Mouse (Mus musculus) forebrain, embryonic 10.5 days (tissue): ENCODE results near the gene Apaf1. TPM values are rescaled to one million over a fixed set of nuclear protein-coding genes. Genes with fewer than 3 reads are reported as not detected.

ENCODE experiments used
- DNase-seq: peaks from one replicate; pipeline ENCODE4 v3.0.0-alpha.2; 2017; ENCODE audit warnings: low spot score; ENCODE audit errors: extremely low spot score
- H3K27ac ChIP-seq: fragments of 300-500 bp; sonication (generic); 2 replicates; pipeline ENCODE4 v1.5.1; 2016; ENCODE audit warnings: mild to moderate bottlenecking
- H3K27me3 ChIP-seq: fragments of 300-500 bp; sonication (generic); 2 replicates; pipeline ENCODE4 v1.6.1; 2016; ENCODE audit warnings: mild to moderate bottlenecking; ENCODE audit not compliant: poor library complexity, severe bottlenecking
- H3K36me3 ChIP-seq: fragments of 300-500 bp; sonication (generic); replicated peaks from 2 replicates; pipeline ENCODE4 v1.6.1; 2016; ENCODE audit warnings: mild to moderate bottlenecking, moderate library complexity
- H3K4me1 ChIP-seq: fragments of 300-500 bp; sonication (generic); 2 replicates; pipeline ENCODE4 v1.6.1; 2016
- H3K4me3 ChIP-seq: fragments of 300-500 bp; sonication (generic); 2 replicates; pipeline ENCODE4 v1.5.1; 2016; ENCODE audit warnings: mild to moderate bottlenecking, moderate library complexity
- H3K9me3 ChIP-seq: fragments of 300-500 bp; sonication (generic); 2 replicates; pipeline ENCODE4 v1.6.1; 2016; ENCODE audit warnings: mild to moderate bottlenecking, moderate library complexity
- WGBS: fragments of 180-500 bp; shearing (Covaris S2); methylation state at CpG from one replicate; pipeline ENCODE4 v1.1.7; 2016; 5-methylcytosine and 5-hydroxymethylcytosine counted together
- polyA plus RNA-seq: library from polyadenylated mRNA; unstranded; fragments of >200 nt; fragmentation: Nextera tagmentation; extraction: Ambion mirVana; gene quantifications from 2 replicates; pipeline ENCODE4 v1.2.1, GENCODE M21; 2016

Apaf1 gene
- 20.0 and 20.6 TPM in 2 replicates for polyA plus RNA-seq

GRCm38 (mm10) chr10:91082550-91083392 is at the start of gene Apaf1, which contains the start of gene Ikbip:
Gene Apaf1 (minus strand): TSS chr10:91082770.
Gene Ikbip (plus strand): TSS chr10:91082940.
- DNase-seq, result peak; percentile 99
- peak within 1 kb of the TSS; percentile 90 for H3K4me3 ChIP-seq
- H3K4me1 ChIP-seq, result peaks cover 20% of the 10 kb centered on the region
- under 1% methylated on average over 85 of the region's 87 CpGs for WGBS
- H3K9me3 ChIP-seq, result no peaks in the 10 kb centered on the region
- H3K36me3 ChIP-seq, result peaks cover 15% of the 10 kb centered on the region
- H3K27me3 ChIP-seq, result no peaks in the 10 kb centered on the region
- H3K27ac ChIP-seq, result peak within 1 kb of the TSS; percentile 93

DNA sequence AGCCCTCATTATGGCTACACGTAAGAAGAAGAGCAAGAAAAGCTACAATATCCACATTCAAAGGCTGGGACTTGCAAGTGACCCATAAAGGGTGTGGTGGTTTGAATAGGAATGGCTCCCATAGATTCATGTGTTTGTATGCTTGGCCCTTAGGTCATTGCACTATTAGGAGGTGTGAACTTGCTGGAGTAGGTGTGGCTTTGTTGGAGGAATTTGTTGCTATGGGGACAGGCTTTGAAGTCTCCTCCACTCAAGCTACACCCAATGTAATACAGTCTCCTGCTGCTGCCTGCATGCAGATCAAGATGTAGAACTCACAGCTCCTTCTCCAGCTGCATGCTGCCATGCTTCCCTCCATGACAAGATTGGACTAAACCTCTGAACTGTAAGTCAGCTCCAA is 49.0 kb upstream of the Apaf1 start:
- peaks cover 9% of the 10 kb centered on the region for H3K4me1 ChIP-seq
- H3K4me3 ChIP-seq, result no peak overlapping the region
- H3K36me3 ChIP-seq, result no peaks in the 10 kb centered on the region
- H3K27me3 ChIP-seq, result no peaks in the 10 kb centered on the region
- 86% methylated on average over 1 of the region's 1 CpGs for WGBS
- no peak for DNase-seq
- H3K27ac ChIP-seq, result no peak overlapping the region
- no peaks in the 10 kb centered on the region for H3K9me3 ChIP-seq

- no peaks in the 10 kb centered on the region for H3K36me3 ChIP-seq
- DNase-seq, result no peak
- H3K27ac ChIP-seq, result no peak overlapping the region
- WGBS, result 89% methylated on average over 3 of the region's 3 CpGs
- H3K4me3 ChIP-seq, result no peak overlapping the region
- no peaks in the 10 kb centered on the region for H3K9me3 ChIP-seq
- H3K4me1 ChIP-seq, result peaks cover 7% of the 10 kb centered on the region
- no peaks in the 10 kb centered on the region for H3K27me3 ChIP-seq
These were observed 48.2 kb upstream of the Apaf1 start for GRCm38 (mm10) chr10:91130792-91131191.

- H3K36me3 ChIP-seq, result no peaks in the 10 kb centered on the region
- no peaks in the 10 kb centered on the region for H3K27me3 ChIP-seq
- H3K4me1 ChIP-seq, result no peaks in the 10 kb centered on the region; the same call in 1 of the 2 replicates
- WGBS, result 86% methylated on average over 1 of the region's 1 CpGs
- no peak overlapping the region for H3K27ac ChIP-seq
- H3K4me3 ChIP-seq, result no peak overlapping the region
- H3K9me3 ChIP-seq, result no peaks in the 10 kb centered on the region
- DNase-seq, result no peak
These were observed 46.1 kb upstream of the Apaf1 start for GRCm38 (mm10) chr10:91128551-91129160.

DNA sequence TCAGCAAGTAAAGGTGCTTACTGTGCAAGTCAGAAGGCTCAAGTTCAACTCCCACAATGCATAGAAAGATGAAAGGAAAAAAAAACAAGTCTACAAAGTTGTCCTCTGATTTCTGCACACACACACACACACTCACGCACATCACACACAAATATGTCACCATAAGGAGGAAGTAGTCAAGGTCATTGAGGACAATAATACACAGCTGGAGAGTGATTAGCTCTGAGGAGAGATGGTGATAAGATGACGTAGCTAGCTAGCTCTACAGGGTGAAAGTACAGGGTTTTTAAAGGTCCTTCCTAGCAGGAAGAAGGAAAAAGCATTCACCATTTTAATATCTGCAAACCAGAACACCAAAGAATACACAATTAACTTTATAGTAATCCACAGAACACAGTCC is 44.8 kb upstream of the Apaf1 start:
- Histone ChIP-seq H3K27me3 (no peaks in the 10 kb centered on the region), H3K36me3 (peaks cover under 1% of the 10 kb centered on the region; the same call in 1 of the 2 replicates), H3K4me1 (peaks cover 6% of the 10 kb centered on the region), H3K27ac (no peak overlapping the region), H3K4me3 (no peak overlapping the region), H3K9me3 (no peaks in the 10 kb centered on the region)
- WGBS, result 86% methylated on average over 2 of the region's 2 CpGs
- DNase-seq, result no peak

GRCm38 (mm10) chr10:91126618-91127355 is 44.2 kb upstream of the Apaf1 start:
- H3K4me1 ChIP-seq, result peaks cover 12% of the 10 kb centered on the region
- WGBS, result 85% methylated on average over 10 of the region's 10 CpGs
- no peak overlapping the region for H3K4me3 ChIP-seq
- DNase-seq, result no peak
- no peak overlapping the region for H3K27ac ChIP-seq
- no peaks in the 10 kb centered on the region for H3K9me3 ChIP-seq
- no peaks in the 10 kb centered on the region for H3K27me3 ChIP-seq
- H3K36me3 ChIP-seq, result peaks cover 6% of the 10 kb centered on the region

DNA sequence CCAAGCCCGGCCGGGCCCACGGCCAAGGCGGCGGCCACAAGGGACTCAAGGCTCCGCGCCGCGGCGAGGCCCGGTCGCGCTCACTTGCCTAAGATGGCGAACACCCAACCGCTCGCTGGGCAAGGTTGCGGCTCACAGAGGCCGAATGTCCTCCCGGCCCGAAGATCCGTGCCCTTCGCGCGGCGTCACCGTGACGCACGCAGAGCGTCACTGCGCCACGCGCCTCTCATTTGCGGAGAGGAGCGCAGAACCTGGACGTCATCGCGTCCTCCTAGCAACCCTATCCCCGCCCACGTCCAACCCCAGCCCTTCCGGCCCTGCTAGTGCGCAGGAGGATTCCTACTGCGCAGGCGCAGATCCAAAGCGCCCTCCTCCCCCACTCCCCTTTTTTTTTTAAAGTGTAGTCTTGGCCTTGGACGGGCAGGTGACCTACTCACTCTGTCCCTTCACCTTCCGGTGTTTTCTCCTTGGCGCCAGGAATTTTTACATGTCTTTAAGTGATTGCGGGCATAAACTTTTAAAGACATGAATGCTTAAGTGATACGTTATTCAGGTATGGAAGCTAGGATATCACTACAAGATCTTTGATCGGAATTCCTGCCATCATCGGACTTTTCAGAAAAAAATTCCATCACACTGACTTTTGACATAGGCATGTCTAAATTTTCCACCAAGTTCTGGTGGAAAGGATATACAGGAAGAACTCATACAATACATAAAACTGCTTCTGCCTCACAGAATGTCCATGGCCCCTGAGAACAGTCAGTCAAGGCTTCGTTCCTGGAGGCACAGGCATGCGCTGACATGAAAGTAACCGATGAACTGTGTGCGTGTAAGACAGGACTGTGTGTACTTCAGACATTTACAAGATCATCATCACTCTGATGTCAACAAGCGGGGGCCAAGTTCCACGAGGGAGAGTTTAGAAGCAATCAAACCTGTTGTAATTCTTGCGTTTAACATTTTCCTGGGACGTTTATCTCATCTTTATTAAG is 41.6 kb upstream of the Apaf1 start, which contains the start of gene Slc25a3:
Gene Slc25a3 (minus strand): TSS at position 232 of the 995 bp plus-strand sequence.
- Histone ChIP-seq H3K4me1 (peaks cover 15% of the 10 kb centered on the region), H3K4me3 (peak within 1 kb of the TSS; percentile 100), H3K27me3 (no peaks in the 10 kb centered on the region), H3K9me3 (no peaks in the 10 kb centered on the region), H3K36me3 (peaks cover 33% of the 10 kb centered on the region), H3K27ac (peak within 1 kb of the TSS; percentile 95)
- 15% methylated on average over 59 of the region's 59 CpGs for WGBS
- DNase-seq, result peak; percentile 97

DNA sequence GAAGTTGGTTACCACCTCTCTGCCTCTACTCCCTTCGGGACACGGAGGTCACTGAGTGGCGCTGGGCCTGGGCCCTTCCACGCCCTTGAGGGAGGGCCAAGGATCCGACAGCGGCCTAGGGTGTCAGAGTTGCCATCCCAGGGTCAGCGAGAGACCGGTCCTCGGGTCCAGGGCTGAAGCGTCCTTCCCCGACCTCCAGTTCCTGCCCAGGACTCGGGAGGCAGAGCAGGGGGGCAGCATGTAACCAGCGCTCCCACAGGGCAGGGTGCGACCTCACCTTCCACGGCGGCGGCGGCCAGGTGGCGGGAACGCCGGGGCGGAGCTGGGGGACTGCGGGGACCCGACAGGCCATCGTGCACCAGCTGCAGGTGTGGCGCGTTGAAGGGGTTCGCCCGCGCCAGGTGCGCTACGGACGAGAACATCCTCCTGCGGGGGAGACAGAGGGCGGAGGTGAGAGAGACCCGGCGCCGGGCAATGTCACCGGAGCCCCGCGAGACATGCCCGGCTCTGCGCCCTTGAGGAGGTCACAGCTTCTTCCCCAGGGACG is 40.8 kb upstream of the Apaf1 start:
- Histone ChIP-seq H3K9me3 (no peaks in the 10 kb centered on the region), H3K4me1 (peaks cover 15% of the 10 kb centered on the region), H3K4me3 (peak overlapping the region; percentile 100), H3K36me3 (peaks cover 41% of the 10 kb centered on the region), H3K27ac (peak overlapping the region; percentile 95), H3K27me3 (no peaks in the 10 kb centered on the region)
- WGBS, result 0% methylated on average over 44 of the region's 44 CpGs
- no peak for DNase-seq

DNA sequence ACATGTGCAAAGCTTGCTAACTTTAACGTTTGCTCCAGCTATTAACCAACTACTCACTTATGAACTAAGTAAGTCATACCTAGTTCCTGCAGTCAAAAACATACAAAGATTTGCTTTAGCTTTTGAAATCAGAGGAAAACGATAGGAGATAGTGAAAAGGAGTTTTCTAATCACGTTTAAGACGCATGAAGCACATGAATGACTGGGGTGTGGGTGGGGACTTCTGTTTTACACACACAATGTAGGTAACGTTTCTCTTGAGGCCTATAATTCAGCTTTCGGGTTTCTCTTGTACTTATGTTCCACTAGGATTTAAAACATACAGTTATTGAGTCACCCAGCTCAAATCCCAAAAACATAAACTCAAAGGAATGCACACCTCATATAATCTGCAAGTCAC is 40.1 kb upstream of the Apaf1 start:
- Histone ChIP-seq H3K4me3 (peak overlapping the region; percentile 100), H3K9me3 (no peaks in the 10 kb centered on the region), H3K36me3 (peaks cover 48% of the 10 kb centered on the region), H3K4me1 (peaks cover 15% of the 10 kb centered on the region), H3K27ac (peak overlapping the region; percentile 95), H3K27me3 (no peaks in the 10 kb centered on the region)
- WGBS, result 50% methylated on average over 6 of the region's 6 CpGs
- no peak for DNase-seq

GRCm38 (mm10) chr10:91116958-91117357 is 34.4 kb upstream of the Apaf1 start:
- H3K27ac ChIP-seq, result no peak overlapping the region
- DNase-seq, result no peak
- peaks cover 4% of the 10 kb centered on the region for H3K4me1 ChIP-seq
- H3K9me3 ChIP-seq, result peaks cover 8% of the 10 kb centered on the region; the same call in 1 of the 2 replicates
- no peaks in the 10 kb centered on the region for H3K27me3 ChIP-seq
- 92% methylated on average over 12 of the region's 12 CpGs for WGBS
- H3K36me3 ChIP-seq, result peaks cover 100% of the 10 kb centered on the region
- no peak overlapping the region for H3K4me3 ChIP-seq

- 84% methylated on average over 4 of the region's 4 CpGs for WGBS
- DNase-seq, result no peak
- H3K4me3 ChIP-seq, result no peak overlapping the region
- peaks cover 36% of the 10 kb centered on the region for H3K36me3 ChIP-seq
- H3K9me3 ChIP-seq, result peaks cover 8% of the 10 kb centered on the region; the same call in 1 of the 2 replicates
- no peaks in the 10 kb centered on the region for H3K27me3 ChIP-seq
- H3K4me1 ChIP-seq, result no peaks in the 10 kb centered on the region
- no peak overlapping the region for H3K27ac ChIP-seq
These were observed 27.3 kb upstream of the Apaf1 start for GRCm38 (mm10) chr10:91109841-91110240.
